Mouse (Mus musculus): ENCODE results near the gene Nit2. TPM values are rescaled to one million over a fixed set of nuclear protein-coding genes. Genes with fewer than 3 reads are reported as not detected.

Nit2 gene
- polyA plus RNA-seq, 1 experiment from 2014 or later: 63.6 TPM

DNA sequence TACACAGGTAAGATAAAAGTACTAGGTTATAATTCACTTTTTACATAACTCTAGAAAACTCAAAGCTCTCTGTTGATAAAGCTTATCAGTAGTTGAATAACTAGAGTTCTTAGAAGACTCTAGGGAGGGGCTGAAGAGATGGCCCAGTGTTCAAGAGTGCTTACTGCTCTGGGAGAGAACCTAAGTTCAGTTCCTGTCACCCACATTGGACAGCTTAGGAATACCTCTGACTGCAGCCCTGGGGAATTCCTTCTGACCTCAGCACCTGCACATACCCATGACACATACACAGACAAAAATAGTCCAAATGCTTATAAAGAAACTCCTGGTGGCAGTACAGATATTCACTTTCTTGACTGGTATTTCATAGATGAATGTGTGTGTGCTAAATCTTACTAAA, 11.2 kb downstream of the Nit2 start:
- H3K4me1 ChIP-seq (ENCODE audit: control insufficient read depth, insufficient read depth, low read length): no peaks in the 10 kb centered on the region
- H3K4me3 ChIP-seq (ENCODE audit: low read depth, low read length): no peak overlapping the region
- no peak overlapping the region for H3K27ac ChIP-seq (ENCODE audit: low read depth, low read length)
- peaks cover 22% of the 10 kb centered on the region for H3K36me3 ChIP-seq (ENCODE audit: control insufficient read depth, insufficient read depth, low read length)
- H3K4me2 ChIP-seq (ENCODE audit: low read depth, low read length): no peak overlapping the region
- H3K27me3 ChIP-seq (ENCODE audit: control insufficient read depth, insufficient read depth, low read length): no peaks in the 10 kb centered on the region
- H3K9me3 ChIP-seq (ENCODE audit: control insufficient read depth, low read length): no peaks in the 10 kb centered on the region
- no peak overlapping the region for H3K9ac ChIP-seq (replicated peaks; ENCODE audit: low read depth, low read length)
- no peak for ATAC-seq (ENCODE audit: low read depth)

DNA sequence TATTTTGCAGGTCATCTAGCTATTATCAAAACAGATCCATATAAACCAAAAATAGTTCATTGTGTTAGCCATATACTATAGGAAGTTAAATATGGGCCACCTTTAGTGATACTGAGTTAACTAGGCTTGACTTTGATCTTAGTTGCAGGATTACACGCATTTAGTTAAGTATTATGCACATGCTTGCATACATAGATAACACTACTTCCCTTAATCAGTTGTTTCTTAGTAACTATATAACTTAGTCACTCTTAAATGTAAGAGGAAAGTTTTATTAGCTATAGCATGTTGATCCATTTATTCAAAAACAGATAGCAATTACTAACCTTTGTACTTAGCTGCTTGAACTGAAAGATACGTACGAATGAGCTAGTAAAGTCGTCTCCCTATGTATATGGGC, 15.7 kb downstream of the Nit2 start:
- H3K4me1 ChIP-seq (ENCODE audit: control insufficient read depth, insufficient read depth, low read length): no peaks in the 10 kb centered on the region
- WGBS: 94% methylated on average over 4 of the region's 4 CpGs
- no peak overlapping the region for H3K9ac ChIP-seq (replicated peaks; ENCODE audit: low read depth, low read length)
- ATAC-seq (ENCODE audit: low read depth): no peak
- no peak overlapping the region for H3K4me2 ChIP-seq (ENCODE audit: low read depth, low read length)
- peaks cover 33% of the 10 kb centered on the region for H3K36me3 ChIP-seq (ENCODE audit: control insufficient read depth, insufficient read depth, low read length)
- no peaks in the 10 kb centered on the region for H3K27me3 ChIP-seq (ENCODE audit: control insufficient read depth, insufficient read depth, low read length)
- no peak overlapping the region for H3K27ac ChIP-seq (ENCODE audit: low read depth, low read length)
- H3K4me3 ChIP-seq (ENCODE audit: low read depth, low read length): no peak overlapping the region
- no peaks in the 10 kb centered on the region for H3K9me3 ChIP-seq (ENCODE audit: control insufficient read depth, low read length)

DNA sequence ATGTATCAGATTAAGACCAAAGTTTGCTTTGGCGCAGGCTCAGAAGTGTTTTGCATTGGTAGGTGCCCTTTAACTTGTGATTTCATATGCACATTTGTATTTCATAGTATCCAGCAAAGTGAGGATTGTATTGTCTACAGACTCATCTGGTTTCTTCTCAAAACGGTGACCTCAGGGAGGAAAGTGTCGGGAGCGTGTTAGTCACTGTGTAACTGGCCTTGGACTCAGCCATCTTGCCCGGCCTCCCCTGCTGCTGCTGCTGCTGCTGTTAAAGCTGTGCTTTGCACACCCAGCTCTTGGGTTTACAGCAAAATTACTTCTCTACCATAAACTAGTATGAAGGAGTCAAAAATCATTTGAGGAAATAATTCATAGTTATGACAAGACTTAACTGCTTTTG, 22.4 kb downstream of the Nit2 start:
- no peak overlapping the region for H3K27ac ChIP-seq (ENCODE audit: low read depth, low read length)
- H3K9ac ChIP-seq (replicated peaks; ENCODE audit: low read depth, low read length): no peak overlapping the region
- H3K4me2 ChIP-seq (ENCODE audit: low read depth, low read length): no peak overlapping the region
- no peaks in the 10 kb centered on the region for H3K27me3 ChIP-seq (ENCODE audit: control insufficient read depth, insufficient read depth, low read length)
- peaks cover 30% of the 10 kb centered on the region for H3K36me3 ChIP-seq (ENCODE audit: control insufficient read depth, insufficient read depth, low read length)
- H3K4me1 ChIP-seq (ENCODE audit: control insufficient read depth, insufficient read depth, low read length): no peaks in the 10 kb centered on the region
- no peak for ATAC-seq (ENCODE audit: low read depth)
- H3K4me3 ChIP-seq (ENCODE audit: low read depth, low read length): no peak overlapping the region
- WGBS: 93% methylated on average over 5 of the region's 5 CpGs
- H3K9me3 ChIP-seq (ENCODE audit: control insufficient read depth, low read length): no peaks in the 10 kb centered on the region

DNA sequence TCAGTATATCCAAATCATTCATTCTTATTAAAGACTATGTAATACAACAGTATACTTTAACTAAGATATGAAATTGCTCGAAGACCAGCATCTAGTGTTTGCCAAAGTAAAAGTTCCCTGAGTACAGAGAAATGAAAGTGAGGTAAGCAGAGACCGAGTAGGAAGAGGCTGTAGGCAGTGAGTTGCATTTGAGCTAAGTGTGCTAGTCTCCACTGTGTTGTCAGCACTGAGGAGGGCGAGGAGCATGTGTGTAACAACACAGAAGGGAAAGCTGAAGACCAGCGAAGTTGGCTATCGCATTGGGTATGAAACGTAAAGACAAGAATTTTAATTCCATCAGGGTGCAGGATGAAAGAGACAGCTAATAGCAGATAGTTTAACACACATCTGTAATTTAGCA, 33.5 kb downstream of the Nit2 start:
- Histone ChIP-seq H3K9me3 (ENCODE audit: control insufficient read depth, low read length) (no peaks in the 10 kb centered on the region), H3K4me3 (ENCODE audit: low read depth, low read length) (no peak overlapping the region), H3K36me3 (ENCODE audit: control insufficient read depth, insufficient read depth, low read length) (peaks cover 13% of the 10 kb centered on the region; the same call in 1 of the 2 replicates), H3K27ac (ENCODE audit: low read depth, low read length) (no peak overlapping the region), H3K4me1 (ENCODE audit: control insufficient read depth, insufficient read depth, low read length) (peaks cover 7% of the 10 kb centered on the region; the same call in 1 of the 2 replicates), H3K27me3 (ENCODE audit: control insufficient read depth, insufficient read depth, low read length) (no peaks in the 10 kb centered on the region), H3K4me2 (ENCODE audit: low read depth, low read length) (no peak overlapping the region), H3K9ac (replicated peaks; ENCODE audit: low read depth, low read length) (no peak overlapping the region)
- WGBS: 94% methylated on average over 6 of the region's 6 CpGs
- no peak for ATAC-seq (ENCODE audit: low read depth)

DNA sequence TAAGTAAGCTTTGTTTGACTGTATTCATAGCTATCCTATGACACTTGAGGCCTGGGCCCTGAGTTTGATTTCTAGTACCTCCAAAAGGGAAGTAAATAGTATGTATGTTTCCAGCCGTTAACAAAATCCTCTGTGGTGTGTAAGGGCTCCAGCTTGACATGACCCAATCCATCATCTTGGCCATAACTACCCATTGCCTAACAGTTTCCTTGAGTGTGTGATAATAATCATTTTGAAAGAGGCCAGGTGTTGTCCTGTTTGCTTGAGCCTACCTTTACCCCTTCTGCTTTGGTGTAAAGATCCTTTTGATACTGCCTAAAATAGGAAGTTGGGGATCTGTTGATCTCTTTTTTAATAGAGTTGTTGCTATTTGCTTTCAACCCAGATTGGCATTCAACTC, 34.8 kb downstream of the Nit2 start:
- WGBS: 68% methylated on average over 1 of the region's 1 CpGs
- no peak for ATAC-seq (ENCODE audit: low read depth)
- no peaks in the 10 kb centered on the region for H3K27me3 ChIP-seq (ENCODE audit: control insufficient read depth, insufficient read depth, low read length)
- H3K4me1 ChIP-seq (ENCODE audit: control insufficient read depth, insufficient read depth, low read length): peaks cover 7% of the 10 kb centered on the region; the same call in 1 of the 2 replicates
- no peak overlapping the region for H3K4me2 ChIP-seq (ENCODE audit: low read depth, low read length)
- H3K27ac ChIP-seq (ENCODE audit: low read depth, low read length): no peak overlapping the region
- peaks cover 9% of the 10 kb centered on the region; the same call in 1 of the 2 replicates for H3K36me3 ChIP-seq (ENCODE audit: control insufficient read depth, insufficient read depth, low read length)
- no peak overlapping the region for H3K4me3 ChIP-seq (ENCODE audit: low read depth, low read length)
- no peak overlapping the region for H3K9ac ChIP-seq (replicated peaks; ENCODE audit: low read depth, low read length)
- H3K9me3 ChIP-seq (ENCODE audit: control insufficient read depth, low read length): no peaks in the 10 kb centered on the region

DNA sequence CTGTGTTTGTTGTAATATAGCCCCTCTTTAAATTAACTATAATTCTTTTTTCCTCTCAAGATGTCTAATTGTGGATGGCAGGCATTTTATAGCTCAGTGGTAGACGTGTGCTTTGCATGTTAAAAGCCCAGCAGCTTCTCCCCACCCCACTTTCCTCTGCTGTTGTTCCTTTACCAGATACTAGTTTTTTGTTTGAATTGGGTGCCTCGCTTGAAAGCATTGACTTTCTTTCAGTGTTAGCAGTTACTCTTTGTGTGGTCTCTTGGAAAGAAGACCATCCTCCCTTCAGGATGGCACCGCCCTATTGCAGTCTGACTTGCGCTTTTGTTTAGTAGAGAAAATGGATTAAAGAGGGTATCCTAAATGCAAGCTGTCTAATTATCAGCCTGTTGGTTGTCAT, 35.6 kb downstream of the Nit2 start:
- H3K9ac ChIP-seq (replicated peaks; ENCODE audit: low read depth, low read length): no peak overlapping the region
- 0 out of 2 replicates have a peak, but pooled peaks cover 3% of the 10 kb centered on the region for H3K36me3 ChIP-seq (ENCODE audit: control insufficient read depth, insufficient read depth, low read length)
- H3K27me3 ChIP-seq (ENCODE audit: control insufficient read depth, insufficient read depth, low read length): no peaks in the 10 kb centered on the region
- no peak overlapping the region for H3K27ac ChIP-seq (ENCODE audit: low read depth, low read length)
- peak; percentile 36; the same call in 1 of the 2 replicates for ATAC-seq (ENCODE audit: low read depth)
- no peak overlapping the region for H3K4me3 ChIP-seq (ENCODE audit: low read depth, low read length)
- no peak overlapping the region for H3K4me2 ChIP-seq (ENCODE audit: low read depth, low read length)
- no peaks in the 10 kb centered on the region for H3K9me3 ChIP-seq (ENCODE audit: control insufficient read depth, low read length)
- WGBS: 20% methylated on average over 4 of the region's 4 CpGs
- H3K4me1 ChIP-seq (ENCODE audit: control insufficient read depth, insufficient read depth, low read length): peaks cover 7% of the 10 kb centered on the region; the same call in 1 of the 2 replicates

DNA sequence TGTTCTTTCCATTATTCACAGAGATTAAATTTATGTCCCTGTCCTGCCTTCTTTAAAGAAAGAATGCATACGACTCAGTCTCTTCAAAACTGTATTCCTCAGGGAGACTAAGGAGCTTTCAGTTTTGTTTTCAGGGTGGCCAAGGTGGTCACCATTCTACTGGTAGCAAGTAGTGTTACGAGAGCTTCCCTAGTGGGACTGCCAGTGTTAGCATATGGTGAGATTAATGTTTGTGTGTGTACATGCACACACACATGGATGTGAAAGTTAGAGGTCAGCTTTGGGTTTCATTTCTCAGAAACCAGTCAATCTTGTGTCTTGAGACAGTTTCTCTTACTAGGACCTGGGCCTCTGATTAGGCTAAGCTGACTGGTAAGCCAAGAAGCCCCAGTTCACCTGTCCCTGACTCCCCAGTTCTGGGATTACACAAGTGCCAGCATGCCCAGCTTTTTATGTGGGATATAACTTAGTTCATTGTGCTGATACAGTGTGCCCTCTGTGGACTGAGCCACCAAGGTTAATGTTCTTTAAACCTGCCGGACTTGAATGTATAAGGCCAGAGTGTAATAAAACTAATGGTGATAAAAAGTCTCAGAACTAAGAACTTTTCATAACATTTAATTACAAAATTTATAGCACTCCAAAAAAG, 36.3 kb downstream of the Nit2 start:
- 38% methylated on average over 3 of the region's 3 CpGs for WGBS
- no peaks in the 10 kb centered on the region for H3K9me3 ChIP-seq (ENCODE audit: control insufficient read depth, low read length)
- no peaks in the 10 kb centered on the region for H3K36me3 ChIP-seq (ENCODE audit: control insufficient read depth, insufficient read depth, low read length)
- ATAC-seq (ENCODE audit: low read depth): no peak
- no peak overlapping the region for H3K27ac ChIP-seq (ENCODE audit: low read depth, low read length)
- H3K27me3 ChIP-seq (ENCODE audit: control insufficient read depth, insufficient read depth, low read length): no peaks in the 10 kb centered on the region
- H3K9ac ChIP-seq (replicated peaks; ENCODE audit: low read depth, low read length): no peak overlapping the region
- no peak overlapping the region for H3K4me3 ChIP-seq (ENCODE audit: low read depth, low read length)
- H3K4me2 ChIP-seq (ENCODE audit: low read depth, low read length): no peak overlapping the region
- H3K4me1 ChIP-seq (ENCODE audit: control insufficient read depth, insufficient read depth, low read length): peaks cover 7% of the 10 kb centered on the region; the same call in 1 of the 2 replicates

DNA sequence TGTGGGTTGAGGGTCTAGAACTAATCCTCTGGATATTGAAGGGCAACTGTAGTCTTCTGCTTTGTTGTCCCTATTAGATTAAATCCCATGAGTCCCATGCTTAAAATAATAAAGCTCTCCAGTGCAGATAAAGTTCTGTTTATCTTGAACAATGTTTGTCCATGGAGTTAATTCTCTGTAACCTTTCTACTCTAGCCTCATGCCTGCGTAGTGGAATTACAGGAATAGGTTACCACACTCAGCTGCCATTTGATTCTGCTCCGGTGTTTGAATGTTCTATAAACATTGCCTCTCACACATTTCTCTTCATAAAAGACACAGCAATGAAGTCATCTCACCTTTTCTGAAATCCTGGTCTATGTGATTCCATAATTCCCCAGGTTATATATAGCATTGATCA, 39.3 kb downstream of the Nit2 start:
- H3K9ac ChIP-seq (replicated peaks; ENCODE audit: low read depth, low read length): no peak overlapping the region
- peaks cover 19% of the 10 kb centered on the region for H3K4me1 ChIP-seq (ENCODE audit: control insufficient read depth, insufficient read depth, low read length)
- no peak overlapping the region for H3K4me2 ChIP-seq (ENCODE audit: low read depth, low read length)
- H3K9me3 ChIP-seq (ENCODE audit: control insufficient read depth, low read length): no peaks in the 10 kb centered on the region
- no peaks in the 10 kb centered on the region for H3K27me3 ChIP-seq (ENCODE audit: control insufficient read depth, insufficient read depth, low read length)
- no peaks in the 10 kb centered on the region for H3K36me3 ChIP-seq (ENCODE audit: control insufficient read depth, insufficient read depth, low read length)
- WGBS: 91% methylated on average over 2 of the region's 2 CpGs
- H3K4me3 ChIP-seq (ENCODE audit: low read depth, low read length): no peak overlapping the region
- ATAC-seq (ENCODE audit: low read depth): no peak
- H3K27ac ChIP-seq (ENCODE audit: low read depth, low read length): no peak overlapping the region

DNA sequence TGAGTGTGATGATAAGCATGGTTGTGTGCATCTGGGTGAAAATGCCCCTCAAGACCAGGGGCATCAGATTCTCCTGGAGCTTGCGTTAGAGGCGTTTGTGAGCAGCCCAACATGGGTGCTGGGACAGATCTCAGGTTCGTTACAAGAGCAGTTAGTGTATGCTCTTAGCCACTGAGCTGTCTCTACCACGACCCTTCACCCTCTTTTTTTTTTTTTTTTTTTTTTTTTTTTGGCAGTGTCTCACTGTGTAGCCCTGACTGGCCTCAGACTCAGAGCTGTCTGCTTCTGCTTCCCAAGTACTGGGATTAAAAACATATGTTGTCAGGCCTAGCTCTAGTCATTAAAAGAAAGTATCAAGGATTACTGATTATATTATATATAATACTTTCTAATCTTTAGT, 40.9 kb downstream of the Nit2 start:
- 75% methylated on average over 4 of the region's 4 CpGs for WGBS
- Histone ChIP-seq H3K36me3 (ENCODE audit: control insufficient read depth, insufficient read depth, low read length) (no peaks in the 10 kb centered on the region), H3K4me1 (ENCODE audit: control insufficient read depth, insufficient read depth, low read length) (peaks cover 19% of the 10 kb centered on the region), H3K27me3 (ENCODE audit: control insufficient read depth, insufficient read depth, low read length) (no peaks in the 10 kb centered on the region), H3K9ac (replicated peaks; ENCODE audit: low read depth, low read length) (no peak overlapping the region), H3K4me2 (ENCODE audit: low read depth, low read length) (no peak overlapping the region), H3K4me3 (ENCODE audit: low read depth, low read length) (no peak overlapping the region), H3K9me3 (ENCODE audit: control insufficient read depth, low read length) (no peaks in the 10 kb centered on the region), H3K27ac (ENCODE audit: low read depth, low read length) (no peak overlapping the region)
- no peak for ATAC-seq (ENCODE audit: low read depth)
